Mouse (Mus musculus) mouse embryonic stem cell (cell line): ENCODE data around the gene Specc1.

Experiments
- in situ Hi-C, 2 experiments: fragments of 300-500 bp; cut with MboI; formaldehyde crosslinking; loops; 1 replicate in 1 of 2; 3 replicates in 1 of 2; pipeline ENCODE4 v1.14.3; 2019 to 2020; ENCODE audit warnings: low sequenced_read_pairs in 2 of 2, low pct_unique_long_range_greater_than_20kb in 1 of 2, mixed read lengths in 1 of 2; ENCODE audit not compliant: unreplicated experiment in 1 of 2

The Specc1 gene

GRCm38 (mm10) chr11:62005241-62005910, 48.8 kb downstream of the Specc1 start:
- in situ Hi-C loops: no loop called here

DNA sequence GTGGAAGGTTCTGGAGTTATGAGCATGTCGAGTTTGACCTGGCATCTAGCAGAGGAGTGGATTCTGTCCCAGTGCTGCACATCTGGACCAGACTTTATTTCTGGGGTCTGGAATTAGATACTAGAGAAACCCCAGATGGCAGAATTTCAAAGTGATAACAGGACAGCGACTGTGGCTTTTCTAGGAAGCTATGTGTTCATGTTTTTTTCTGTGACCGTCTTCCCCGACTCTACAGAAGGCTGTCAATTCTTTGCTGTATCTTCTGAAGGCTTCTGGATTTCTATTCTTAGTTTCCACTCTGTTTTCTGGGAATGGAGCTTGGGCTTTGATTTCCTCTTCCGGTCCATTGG, 49.3 kb downstream of the Specc1 start:
- in situ Hi-C loops: no loop called here

DNA sequence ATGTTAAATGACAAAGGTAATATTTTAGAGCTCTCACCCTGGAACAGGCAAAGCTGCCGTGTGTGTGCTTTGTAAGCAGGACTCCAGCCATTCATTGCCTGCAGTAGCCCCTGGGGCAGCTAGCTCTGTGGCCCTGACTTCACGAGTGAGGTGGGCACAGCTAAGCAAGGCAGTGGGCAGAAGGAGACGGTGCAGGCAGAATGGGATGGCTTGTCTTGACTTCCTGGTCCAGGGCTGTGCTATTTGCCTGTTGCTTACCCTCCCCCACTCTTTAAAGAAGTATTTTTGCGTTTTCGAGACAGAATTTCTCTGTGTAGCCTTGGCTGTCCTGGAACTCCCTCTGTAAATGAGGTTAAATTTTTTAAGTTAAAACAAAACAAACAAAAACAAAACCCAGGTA, 50.1 kb downstream of the Specc1 start:
- in situ Hi-C loops: no loop called here

DNA sequence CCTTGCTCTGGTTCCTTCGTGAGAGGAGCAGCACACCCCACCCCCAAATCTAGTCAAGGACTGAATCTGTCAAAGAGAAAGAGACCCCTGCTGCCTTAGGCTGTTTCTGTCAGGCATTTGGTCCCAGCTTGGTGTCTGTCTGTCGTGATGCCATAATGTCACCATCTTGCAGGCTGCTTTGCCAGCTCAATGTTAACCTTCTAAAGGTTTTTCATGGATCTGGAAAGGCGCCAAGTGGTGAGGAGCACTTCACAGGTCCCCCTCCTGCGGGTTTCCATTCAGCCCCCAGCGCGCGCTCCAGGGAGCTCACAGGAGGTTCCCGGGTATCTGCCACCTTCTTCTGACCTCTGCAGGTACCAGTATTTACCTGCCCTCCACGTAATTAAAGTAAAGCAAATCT, 51.4 kb downstream of the Specc1 start:
- in situ Hi-C loops: no loop called here

DNA sequence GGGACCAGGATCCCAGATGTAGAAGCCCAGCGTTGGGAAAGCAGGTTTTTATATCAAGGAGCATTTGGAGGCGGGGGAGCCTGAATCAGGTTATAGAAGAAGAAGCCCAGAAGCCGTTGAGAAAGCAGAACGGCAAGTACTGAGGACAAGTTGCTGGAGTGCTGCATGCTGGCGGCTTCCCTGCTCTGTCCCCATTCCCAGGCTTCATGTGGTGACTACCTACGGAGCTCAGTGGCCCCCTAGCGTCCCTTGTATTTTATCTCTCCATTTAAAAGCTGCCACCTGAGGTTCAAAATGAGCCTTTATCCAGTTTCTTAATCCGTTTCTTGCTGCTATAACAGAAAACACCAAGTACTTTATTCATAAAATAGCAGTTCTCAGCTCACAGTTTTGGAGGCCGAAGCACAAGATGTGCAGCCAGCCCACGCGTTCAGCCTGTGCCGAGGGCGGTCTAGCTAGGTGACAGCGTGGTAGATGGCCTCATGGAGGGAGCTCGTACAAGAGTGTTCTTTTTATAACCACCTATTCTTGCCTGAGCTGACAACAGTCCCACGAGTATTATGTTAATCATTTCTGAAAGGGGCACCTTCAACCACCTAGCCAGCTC, 54.2 kb downstream of the Specc1 start:
- in situ Hi-C loops: no loop called here

GRCm38 (mm10) chr11:62012039-62012438, 55.5 kb downstream of the Specc1 start:
- in situ Hi-C loops: no loop called here

DNA sequence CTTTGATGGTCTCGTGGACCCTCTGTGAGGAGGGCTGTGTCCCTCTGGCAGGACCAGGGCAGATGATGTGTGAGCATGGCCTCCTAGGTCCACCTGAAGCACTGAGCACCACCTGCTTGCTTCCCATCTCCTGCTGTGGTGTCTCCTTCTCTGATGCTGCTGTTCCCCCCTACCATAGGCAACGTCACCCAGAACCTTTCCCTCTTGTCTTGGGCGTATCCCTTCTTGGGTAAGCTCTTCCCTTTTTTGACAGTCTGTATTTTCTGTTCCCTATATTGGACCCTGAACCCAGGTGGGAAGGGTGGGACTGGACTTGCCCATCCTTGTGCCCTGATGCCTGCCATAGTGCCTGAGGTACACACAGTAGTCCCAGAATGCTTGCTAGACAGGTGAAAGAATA, 56.9 kb downstream of the Specc1 start:
- in situ Hi-C loops: no loop called here

GRCm38 (mm10) chr11:62015071-62015654, 58.6 kb downstream of the Specc1 start:
- in situ Hi-C loops: no loop called here

- in situ Hi-C loops: no loop called here
Measured at GRCm38 (mm10) chr11:62016985-62017384, 60.4 kb downstream of the Specc1 start.

DNA sequence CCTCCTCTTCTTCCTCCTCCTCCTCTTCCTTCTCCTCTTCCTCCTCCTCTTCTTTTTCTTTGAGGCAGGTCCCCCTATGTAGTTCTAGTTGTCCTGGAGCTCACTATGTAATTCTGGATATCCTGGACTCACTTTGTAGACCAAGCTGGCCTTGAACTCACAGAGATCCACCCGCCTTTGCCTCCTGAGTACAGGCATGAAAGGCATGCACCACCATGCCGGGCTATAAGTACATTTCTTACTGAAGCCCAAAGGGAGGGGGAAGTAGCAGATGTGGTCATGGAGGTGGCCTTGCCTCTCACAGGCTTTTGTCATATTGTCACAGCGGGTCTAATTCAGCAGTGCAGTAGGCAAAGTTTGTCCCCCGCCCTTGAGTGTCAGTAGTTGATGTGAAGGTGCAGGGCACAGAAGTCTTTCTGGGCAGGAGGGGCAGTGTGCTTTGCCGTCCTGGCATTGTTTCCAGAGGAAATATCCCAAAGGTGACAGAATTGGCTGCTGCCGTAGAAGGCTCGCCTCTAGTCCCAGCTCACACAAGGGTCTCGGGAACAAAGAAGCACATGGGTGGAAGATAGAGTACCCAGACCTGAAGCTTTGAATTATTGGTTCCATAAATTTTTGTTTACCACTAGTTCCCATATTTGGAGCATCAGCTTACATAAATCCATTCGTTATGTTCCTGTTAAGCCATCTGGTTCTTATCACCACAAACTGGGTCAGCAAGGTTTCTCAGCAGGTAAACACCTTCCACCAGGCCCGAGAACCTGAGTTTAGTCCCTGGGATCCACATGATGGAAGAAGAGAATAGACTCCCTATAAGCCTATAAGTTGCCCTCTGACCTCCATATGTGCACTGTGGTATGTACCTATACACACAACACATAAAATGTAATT, 62.0 kb downstream of the Specc1 start:
- in situ Hi-C loops: no loop called here

GRCm38 (mm10) chr11:62019857-62020256, 63.3 kb downstream of the Specc1 start:
- in situ Hi-C loops: no loop called here

- in situ Hi-C loops: no loop called here
Measured at GRCm38 (mm10) chr11:62020898-62021297, 64.3 kb downstream of the Specc1 start.

- in situ Hi-C loops: no loop called here
Measured at GRCm38 (mm10) chr11:62022105-62022504, 65.5 kb downstream of the Specc1 start.

- in situ Hi-C loops: no loop called here
Measured at GRCm38 (mm10) chr11:62022718-62023493, 66.3 kb downstream of the Specc1 start.

GRCm38 (mm10) chr11:62023494-62024233, 67.1 kb downstream of the Specc1 start:
- in situ Hi-C loops: no loop called here

- in situ Hi-C loops: no loop called here
Measured at GRCm38 (mm10) chr11:62024234-62024601, 67.7 kb downstream of the Specc1 start.

- in situ Hi-C loops: no loop called here
Measured at GRCm38 (mm10) chr11:62024952-62025351, 68.4 kb downstream of the Specc1 start.

DNA sequence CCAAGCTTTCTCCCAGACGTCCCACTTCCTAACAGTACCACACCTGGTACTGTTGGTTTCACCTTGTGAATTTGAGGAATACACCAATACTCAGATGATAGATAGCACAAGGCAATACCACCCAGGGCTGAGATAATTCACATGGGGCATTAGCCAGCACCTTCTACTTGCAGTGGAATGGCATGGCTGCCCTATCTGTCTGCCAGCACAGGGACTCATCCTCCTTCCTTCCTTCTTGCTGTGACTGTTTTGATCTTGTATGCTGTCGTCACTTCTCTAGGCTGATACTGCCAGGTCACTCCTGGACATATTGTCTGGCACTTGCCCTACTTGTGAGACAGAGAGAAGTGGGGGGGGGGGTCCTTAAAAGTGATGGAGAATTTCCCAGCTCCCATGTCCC, 69.2 kb downstream of the Specc1 start:
- in situ Hi-C loops: no loop called here
